Mouse (Mus musculus) heart, embryonic 15.5 days (tissue): ENCODE measurements around the gene Cwc27. TPM values are rescaled to one million over a fixed set of nuclear protein-coding genes. Genes with fewer than 3 reads are reported as not detected.

ENCODE experiments used
- ATAC-seq: fragments of 200-750 bp; cut with Nextera tagmentation; replicated peaks from 2 replicates; pipeline ENCODE4 v1.8.0; 2017; ENCODE audit warnings: low read depth, moderate TSS enrichment; ENCODE audit not compliant: insufficient number of reproducible peaks, insufficient read depth, low FRiP score
- H3K27ac ChIP-seq: fragments of 300-500 bp; sonication (generic); 2 replicates; pipeline ENCODE4 v1.5.1; 2015; ENCODE audit warnings: mild to moderate bottlenecking, inconsistent platforms
- H3K27me3 ChIP-seq: fragments of 300-500 bp; sonication (generic); 2 replicates; pipeline ENCODE4 v1.6.1; 2015; ENCODE audit warnings: inconsistent platforms
- H3K36me3 ChIP-seq: fragments of 300-500 bp; sonication (generic); 2 replicates; pipeline ENCODE4 v1.6.1; 2015; ENCODE audit warnings: mild to moderate bottlenecking, inconsistent platforms
- H3K4me1 ChIP-seq: fragments of 300-500 bp; sonication (generic); replicated peaks from 2 replicates; pipeline ENCODE4 v1.6.1; 2015; ENCODE audit warnings: inconsistent platforms
- H3K4me2 ChIP-seq: fragments of 300-500 bp; sonication (generic); 2 replicates; pipeline ENCODE4 v1.6.1; 2015; ENCODE audit warnings: inconsistent platforms, mild to moderate bottlenecking, moderate library complexity
- H3K4me3 ChIP-seq: fragments of 300-500 bp; sonication (generic); 2 replicates; pipeline ENCODE4 v1.5.1; 2015; ENCODE audit warnings: mild to moderate bottlenecking, inconsistent platforms
- H3K9ac ChIP-seq: fragments of 300-500 bp; sonication (generic); 2 replicates; pipeline ENCODE4 v1.6.1; 2015; ENCODE audit warnings: mild to moderate bottlenecking, inconsistent platforms
- H3K9me3 ChIP-seq: fragments of 300-500 bp; sonication (generic); replicated peaks from 2 replicates; pipeline ENCODE4 v1.6.1; 2016; ENCODE audit warnings: inconsistent platforms
- WGBS: fragments of 180-500 bp; shearing (Covaris S2); methylation state at CpG from one replicate; pipeline ENCODE4 v1.1.7; 2015; ENCODE audit warnings: mixed read lengths; 5-methylcytosine and 5-hydroxymethylcytosine counted together
- polyA plus RNA-seq: library from polyadenylated mRNA; unstranded; fragments of >200 nt; fragmentation: Nextera tagmentation; extraction: Ambion mirVana; gene quantifications from 2 replicates; pipeline ENCODE4 v1.2.1, GENCODE M21; 2015

Gene Cwc27
- polyA plus RNA-seq, 1 experiment from 2014 or later = 20.6 TPM

- 70% methylated on average over 3 of the region's 3 CpGs for whole genome bisulfite sequencing
- Histone ChIP-seq H3K36me3 (no peaks in the 10 kb centered on the region), H3K4me2 (no peak overlapping the region), H3K27me3 (no peaks in the 10 kb centered on the region), H3K9ac (no peak overlapping the region), H3K9me3 (no peaks in the 10 kb centered on the region), H3K4me1 (0 out of 2 replicates have a peak, but pooled peaks cover 3% of the 10 kb centered on the region), H3K4me3 (no peak overlapping the region), H3K27ac (no peak overlapping the region)
- no peak for ATAC-seq
Measured at GRCm38 (mm10) chr13:104763193-104763592, 53.7 kb downstream of the Cwc27 start.

- ATAC-seq = no peak
- Histone ChIP-seq H3K4me3 (no peak overlapping the region), H3K9me3 (no peaks in the 10 kb centered on the region), H3K27me3 (no peaks in the 10 kb centered on the region), H3K9ac (no peak overlapping the region), H3K4me2 (no peak overlapping the region), H3K36me3 (no peaks in the 10 kb centered on the region), H3K4me1 (0 out of 2 replicates have a peak, but pooled peaks cover 3% of the 10 kb centered on the region), H3K27ac (no peak overlapping the region)
- WGBS = 95% methylated on average over 4 of the region's 4 CpGs
Measured at GRCm38 (mm10) chr13:104762401-104762800, 54.5 kb downstream of the Cwc27 start.

- no peaks in the 10 kb centered on the region for H3K36me3 ChIP-seq
Measured at GRCm38 (mm10) chr13:104759381-104759780, 57.6 kb downstream of the Cwc27 start.

GRCm38 (mm10) chr13:104747032-104747431 lies 69.9 kb downstream of the Cwc27 start:
- H3K9ac ChIP-seq = no peak overlapping the region
- peaks cover 4% of the 10 kb centered on the region for H3K4me1 ChIP-seq
- H3K27ac ChIP-seq = no peak overlapping the region
- no peak overlapping the region for H3K4me2 ChIP-seq
- no peaks in the 10 kb centered on the region for H3K9me3 ChIP-seq
- H3K36me3 ChIP-seq = no peaks in the 10 kb centered on the region
- ATAC-seq = no peak
- H3K27me3 ChIP-seq = no peaks in the 10 kb centered on the region
- H3K4me3 ChIP-seq = no peak overlapping the region

More at GRCm38 (mm10) chr13:104759381-104759780, 57.6 kb downstream of the Cwc27 start:
- 82% methylated on average over 1 of the region's 1 CpGs for WGBS
- no peak overlapping the region for H3K4me2 ChIP-seq
- H3K9ac ChIP-seq = no peak overlapping the region
- H3K27me3 ChIP-seq = no peaks in the 10 kb centered on the region
- H3K4me3 ChIP-seq = no peak overlapping the region
- H3K27ac ChIP-seq = no peak overlapping the region
- no peaks in the 10 kb centered on the region for H3K9me3 ChIP-seq
- no peak for ATAC-seq
- 0 out of 2 replicates have a peak, but pooled peaks cover 3% of the 10 kb centered on the region for H3K4me1 ChIP-seq

- no peak for ATAC-seq
- 90% methylated on average over 4 of the region's 4 CpGs for WGBS
- Histone ChIP-seq H3K36me3 (0 out of 2 replicates have a peak, but pooled peaks cover 2% of the 10 kb centered on the region), H3K4me2 (no peak overlapping the region), H3K4me3 (no peak overlapping the region), H3K9me3 (no peaks in the 10 kb centered on the region), H3K27me3 (no peaks in the 10 kb centered on the region), H3K9ac (no peak overlapping the region), H3K27ac (no peak overlapping the region), H3K4me1 (no peaks in the 10 kb centered on the region; the same call in 1 of the 2 replicates)
Measured at GRCm38 (mm10) chr13:104742866-104743265, 74.1 kb downstream of the Cwc27 start.

- WGBS = 45% methylated on average over 3 of the region's 3 CpGs
Measured at GRCm38 (mm10) chr13:104729261-104730046, 87.5 kb downstream of the Cwc27 start.

GRCm38 (mm10) chr13:104727681-104728080 lies 89.3 kb downstream of the Cwc27 start:
- Histone ChIP-seq H3K36me3 (0 out of 2 replicates have a peak, but pooled peaks cover 4% of the 10 kb centered on the region), H3K9me3 (no peaks in the 10 kb centered on the region), H3K9ac (no peak overlapping the region), H3K4me2 (no peak overlapping the region), H3K27me3 (no peaks in the 10 kb centered on the region), H3K4me3 (no peak overlapping the region), H3K27ac (no peak overlapping the region), H3K4me1 (peaks cover 3% of the 10 kb centered on the region; the same call in 1 of the 2 replicates)
- ATAC-seq = no peak
- WGBS = 71% methylated on average over 2 of the region's 2 CpGs

More at GRCm38 (mm10) chr13:104729261-104730046, 87.5 kb downstream of the Cwc27 start:
- peaks cover 3% of the 10 kb centered on the region; the same call in 1 of the 2 replicates for H3K4me1 ChIP-seq
- H3K9me3 ChIP-seq = no peaks in the 10 kb centered on the region
- H3K27ac ChIP-seq = no peak overlapping the region
- 0 out of 2 replicates have a peak, but pooled peaks cover 4% of the 10 kb centered on the region for H3K36me3 ChIP-seq
- H3K4me2 ChIP-seq = no peak overlapping the region
- ATAC-seq = no peak
- no peaks in the 10 kb centered on the region for H3K27me3 ChIP-seq
- H3K4me3 ChIP-seq = no peak overlapping the region
- no peak overlapping the region for H3K9ac ChIP-seq

GRCm38 (mm10) chr13:104720133-104720532 lies 96.8 kb downstream of the Cwc27 start:
- no peak for ATAC-seq
- H3K4me2 ChIP-seq = no peak overlapping the region
- no peak overlapping the region for H3K4me3 ChIP-seq
- 46% methylated on average over 5 of the region's 5 CpGs for WGBS
- no peaks in the 10 kb centered on the region for H3K36me3 ChIP-seq
- H3K9ac ChIP-seq = no peak overlapping the region
- H3K27me3 ChIP-seq = no peaks in the 10 kb centered on the region
- H3K4me1 ChIP-seq = peaks cover 4% of the 10 kb centered on the region; the same call in 1 of the 2 replicates
- H3K9me3 ChIP-seq = no peaks in the 10 kb centered on the region
- H3K27ac ChIP-seq = peak overlapping the region; percentile 40; the same call in 1 of the 2 replicates

GRCm38 (mm10) chr13:104694612-104695355 lies 122.2 kb downstream of the Cwc27 start:
- no peaks in the 10 kb centered on the region for H3K27me3 ChIP-seq
- H3K4me3 ChIP-seq = no peak overlapping the region
- no peaks in the 10 kb centered on the region for H3K9me3 ChIP-seq
- H3K4me1 ChIP-seq = peaks cover 16% of the 10 kb centered on the region
- H3K9ac ChIP-seq = no peak overlapping the region
- H3K4me2 ChIP-seq = no peak overlapping the region
- no peaks in the 10 kb centered on the region for H3K36me3 ChIP-seq
- H3K27ac ChIP-seq = peak overlapping the region; percentile 90
- WGBS = 31% methylated on average over 6 of the region's 6 CpGs
- ATAC-seq = peak; percentile 91

- Histone ChIP-seq H3K27ac (peak overlapping the region; percentile 75), H3K4me1 (peaks cover 16% of the 10 kb centered on the region), H3K9me3 (no peaks in the 10 kb centered on the region), H3K9ac (no peak overlapping the region), H3K4me2 (no peak overlapping the region), H3K4me3 (no peak overlapping the region), H3K36me3 (no peaks in the 10 kb centered on the region), H3K27me3 (no peaks in the 10 kb centered on the region)
- ATAC-seq = peak; percentile 70
- WGBS = 47% methylated on average over 3 of the region's 3 CpGs
Measured at GRCm38 (mm10) chr13:104692710-104693109, 124.2 kb downstream of the Cwc27 start.

- H3K4me2 ChIP-seq = no peak overlapping the region
- H3K4me3 ChIP-seq = no peak overlapping the region
- H3K9ac ChIP-seq = no peak overlapping the region
- no peak overlapping the region for H3K27ac ChIP-seq
- ATAC-seq = no peak
- no peaks in the 10 kb centered on the region for H3K9me3 ChIP-seq
- peaks cover 13% of the 10 kb centered on the region for H3K4me1 ChIP-seq
- no peaks in the 10 kb centered on the region for H3K36me3 ChIP-seq
- no peaks in the 10 kb centered on the region for H3K27me3 ChIP-seq
- 53% methylated on average over 2 of the region's 2 CpGs for WGBS
Measured at GRCm38 (mm10) chr13:104685537-104685936, 131.4 kb downstream of the Cwc27 start.
